Mouse (Mus musculus) gastrocnemius, adult 2 months (tissue): ENCODE measurements around the gene Schip1. TPM values are rescaled to one million over a fixed set of nuclear protein-coding genes. Genes with fewer than 3 reads are reported as not detected.
"Not testable (repeated sequence)": the region's sequence is repeated elsewhere in the genome, so short reads cannot be mapped to it uniquely, and the experiment has no call there.

Experiments used
- DNase-seq: peaks from one replicate; pipeline ENCODE4 v3.0.0; 2022
- H3K27ac ChIP-seq: fragments of 200-600 bp; 2 replicates; pipeline ENCODE4 v1.8.1; 2022; ENCODE audit warnings: mild to moderate bottlenecking
- H3K4me3 ChIP-seq: fragments of 200-600 bp; 2 replicates; pipeline ENCODE4 v1.8.1; 2022; ENCODE audit warnings: mild to moderate bottlenecking, moderate library complexity
- CTCF ChIP-seq: fragments of 200-600 bp; IDR thresholded peaks from 2 replicates; pipeline ENCODE4 v1.8.1; 2022; ENCODE audit warnings: antibody characterized with exemption, mild to moderate bottlenecking, moderate library complexity
- intact Hi-C: fragments of 180-260 bp; cut with DNase I; formaldehyde crosslinking; loops from one replicate; pipeline ENCODE4 v1.15.1; 2025
- total RNA-seq, 2 experiments: library from RNA; stranded (reverse); gene quantifications; 2 replicates each; pipeline ENCODE4 v1.2.3; 2021

The Schip1 gene
- total RNA-seq, 2 experiments from 2014 or later = 124 to 144 TPM

GRCm38 (mm10) chr3:68071395-68072386 lies 7.1 kb downstream of the Schip1 start:
- no peak for DNase-seq
- Histone ChIP-seq H3K27ac (no peak overlapping the region), H3K4me3 (no peak overlapping the region)
- intact Hi-C loops = no loop called here
- no peak for TF ChIP-seq CTCF

- intact Hi-C loops = no loop called here
- no peak for TF ChIP-seq CTCF
- H3K27ac ChIP-seq = no peak overlapping the region
- no peak overlapping the region for H3K4me3 ChIP-seq
- no peak for DNase-seq
These were observed 12.8 kb downstream of the Schip1 start for GRCm38 (mm10) chr3:68077406-68077805.

- no peak for DNase-seq
- no peak overlapping the region for H3K4me3 ChIP-seq
- intact Hi-C loops = no loop called here
- H3K27ac ChIP-seq = no peak overlapping the region
- TF ChIP-seq CTCF = no peak
These were observed 20.4 kb downstream of the Schip1 start for GRCm38 (mm10) chr3:68085024-68085423.

- DNase-seq = no peak
- Histone ChIP-seq H3K27ac (no peak overlapping the region), H3K4me3 (no peak overlapping the region)
- TF ChIP-seq CTCF = no peak
- intact Hi-C loops = no loop called here
These were observed 27.5 kb downstream of the Schip1 start for GRCm38 (mm10) chr3:68092108-68092507.

GRCm38 (mm10) chr3:68096724-68097431 lies 32.3 kb downstream of the Schip1 start:
- Histone ChIP-seq H3K4me3 (no peak overlapping the region), H3K27ac (no peak overlapping the region)
- no peak for TF ChIP-seq CTCF
- intact Hi-C loops = no loop called here
- DNase-seq = no peak

GRCm38 (mm10) chr3:68099561-68099960 lies 35.0 kb downstream of the Schip1 start:
- intact Hi-C loops, DNase-seq, H3K4me3 ChIP-seq, H3K27ac ChIP-seq: not testable (repeated sequence)

GRCm38 (mm10) chr3:68101343-68101742 lies 36.7 kb downstream of the Schip1 start:
- no peak overlapping the region for H3K27ac ChIP-seq
- H3K4me3 ChIP-seq = no peak overlapping the region
- no peak for TF ChIP-seq CTCF
- intact Hi-C loops = no loop called here
- no peak for DNase-seq

- DNase-seq = no peak
- Histone ChIP-seq H3K27ac (no peak overlapping the region), H3K4me3 (no peak overlapping the region)
- TF ChIP-seq CTCF = no peak
- intact Hi-C loops = no loop called here
These were observed 40.6 kb downstream of the Schip1 start for GRCm38 (mm10) chr3:68105081-68105685.

GRCm38 (mm10) chr3:68121338-68121737 lies 56.7 kb downstream of the Schip1 start:
- no peak for DNase-seq
- H3K27ac ChIP-seq = no peak overlapping the region
- no peak overlapping the region for H3K4me3 ChIP-seq
- TF ChIP-seq CTCF = no peak
- intact Hi-C loops = no loop called here

GRCm38 (mm10) chr3:68126284-68126856 lies 61.8 kb downstream of the Schip1 start:
- intact Hi-C loops = no loop called here
- no peak for TF ChIP-seq CTCF

GRCm38 (mm10) chr3:68130386-68130785 lies 65.8 kb downstream of the Schip1 start:
- DNase-seq = no peak
- no peak overlapping the region for H3K27ac ChIP-seq
- TF ChIP-seq CTCF = no peak
- intact Hi-C loops = no loop called here
- no peak overlapping the region for H3K4me3 ChIP-seq

More at GRCm38 (mm10) chr3:68126284-68126856, 61.8 kb downstream of the Schip1 start:
- Histone ChIP-seq H3K4me3 (no peak overlapping the region), H3K27ac (no peak overlapping the region)
- DNase-seq = no peak

GRCm38 (mm10) chr3:68138833-68139627 lies 74.4 kb downstream of the Schip1 start:
- no peak overlapping the region for H3K27ac ChIP-seq
- intact Hi-C loops = no loop called here
- no peak for DNase-seq
- H3K4me3 ChIP-seq = no peak overlapping the region
- no peak for TF ChIP-seq CTCF
